Mouse (Mus musculus): ENCODE measurements at regions not wholly inside any gene's neighbourhood (a gene's known extent, or its start where the extent isn't known, plus 50 kb on each side); places are given as distances from the start of the nearest gene placed in this dataset. TPM values are rescaled to one million over a fixed set of nuclear protein-coding genes. Genes with fewer than 3 reads are reported as not detected.

DNA sequence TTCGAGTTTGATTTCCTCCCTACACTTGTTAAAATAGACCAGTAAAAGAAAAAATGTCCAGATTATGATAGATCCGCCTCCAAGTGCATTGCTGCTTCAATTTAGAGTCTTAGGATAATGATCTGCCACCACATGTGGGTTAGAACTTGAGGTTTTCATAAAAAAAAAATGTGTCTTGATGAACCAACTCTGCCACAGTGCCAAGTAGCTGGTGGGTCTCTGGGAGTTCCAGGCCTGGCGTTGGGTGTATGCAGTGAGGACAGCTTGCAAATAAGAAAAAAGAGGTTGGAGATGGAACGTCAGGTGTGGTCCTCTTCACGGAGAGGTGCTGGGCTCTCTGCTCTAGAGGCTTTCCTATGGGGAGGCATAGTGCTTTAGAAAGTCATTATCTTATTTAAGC is 53.6 kb upstream of the Gm10320 start:
- Histone ChIP-seq H3K36me3 (no peaks in the 10 kb centered on the region), H3K9me3 (no peaks in the 10 kb centered on the region), H3K27ac (no peak overlapping the region), H3K4me1 (0 out of 2 replicates have a peak, but pooled peaks cover 3% of the 10 kb centered on the region), H3K27me3 (ENCODE audit: insufficient read depth, poor library complexity, severe bottlenecking) (no peaks in the 10 kb centered on the region), H3K4me3 (no peak overlapping the region)
- 72% methylated on average over 5 of the region's 5 CpGs for whole genome bisulfite sequencing
- DNase-seq (ENCODE audit: low spot score), result peak; percentile 60

DNA sequence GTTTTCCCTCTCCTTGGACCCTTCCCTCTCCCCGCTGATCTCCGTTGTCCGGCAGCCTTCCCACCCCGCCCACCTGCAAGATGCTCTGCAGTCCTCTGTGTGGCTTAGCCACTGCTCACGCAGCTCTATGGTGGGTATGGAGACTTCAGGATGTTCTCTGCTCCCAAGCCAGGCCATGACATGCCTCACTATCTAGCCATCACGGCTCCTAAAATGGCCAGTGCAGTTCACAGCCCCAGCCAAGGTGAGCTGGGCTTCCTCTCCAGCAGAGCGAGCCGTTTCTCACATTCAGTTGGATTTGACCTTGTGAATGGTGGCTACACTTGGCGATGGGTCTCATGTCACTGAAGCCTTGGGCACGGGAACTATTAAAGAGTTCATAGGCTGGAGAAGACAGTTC is 52.2 kb upstream of the Gm10320 start:
- Histone ChIP-seq H3K4me1 (0 out of 2 replicates have a peak, but pooled peaks cover 3% of the 10 kb centered on the region), H3K27me3 (ENCODE audit: insufficient read depth, poor library complexity, severe bottlenecking) (no peaks in the 10 kb centered on the region), H3K9me3 (no peaks in the 10 kb centered on the region), H3K4me3 (no peak overlapping the region), H3K27ac (no peak overlapping the region), H3K36me3 (no peaks in the 10 kb centered on the region)
- 84% methylated on average over 10 of the region's 10 CpGs for WGBS
- DNase-seq (ENCODE audit: low spot score), result peak; percentile 42

Small RNA genes in the stretch of these regions (microRNA-seq; reads per million reads assigned to microRNA genes)
- not detected for gene Gm22698

Data from heart, embryonic 10.5 days (tissue).